Mouse (Mus musculus): Measurements from ENCODE around the gene Zfp444. TPM values are rescaled to one million over a fixed set of nuclear protein-coding genes. Genes with fewer than 3 reads are reported as not detected.

Zfp444 gene
- polyA plus RNA-seq (2016; fragmentation: Nextera tagmentation; extraction: Ambion mirVana), result 84.4 and 91.4 TPM in 2 replicates

- no peaks in the 10 kb centered on the region for H3K27me3 ChIP-seq (ENCODE audit: insufficient read depth, poor library complexity, severe bottlenecking)
- H3K4me1 ChIP-seq (replicated peaks), result peaks cover 10% of the 10 kb centered on the region
- H3K36me3 ChIP-seq, result peaks cover 17% of the 10 kb centered on the region
- H3K27ac ChIP-seq, result peak within 1 kb of the TSS; percentile 92
- no peaks in the 10 kb centered on the region for H3K9me3 ChIP-seq
- WGBS, result 1% methylated on average over 37 of the region's 37 CpGs
- DNase-seq (ENCODE audit: low spot score), result peak; percentile 95
- peak within 1 kb of the TSS; percentile 78 for H3K4me3 ChIP-seq
Observed at GRCm38 (mm10) chr7:6172006-6172649, at the start of gene Zfp444. TSS of gene Zfp444 (plus strand) at chr7:6172226.

- Histone ChIP-seq H3K36me3 (peaks cover 14% of the 10 kb centered on the region), H3K4me1 (replicated peaks) (no peaks in the 10 kb centered on the region), H3K27me3 (ENCODE audit: insufficient read depth, poor library complexity, severe bottlenecking) (no peaks in the 10 kb centered on the region), H3K9me3 (peaks cover 3% of the 10 kb centered on the region; the same call in 1 of the 2 replicates), H3K27ac (no peak overlapping the region), H3K4me3 (no peak overlapping the region)
- DNase-seq (ENCODE audit: low spot score), result peak; percentile 53
- 34% methylated on average over 7 of the region's 7 CpGs for WGBS
Observed at GRCm38 (mm10) chr7:6126690-6127448, 45.2 kb upstream of the Zfp444 start.

GRCm38 (mm10) chr7:6130346-6130745, 41.7 kb upstream of the Zfp444 start:
- Histone ChIP-seq H3K27ac (no peak overlapping the region), H3K9me3 (peaks cover 20% of the 10 kb centered on the region), H3K36me3 (peaks cover 45% of the 10 kb centered on the region), H3K4me3 (no peak overlapping the region), H3K4me1 (replicated peaks) (no peaks in the 10 kb centered on the region), H3K27me3 (ENCODE audit: insufficient read depth, poor library complexity, severe bottlenecking) (no peaks in the 10 kb centered on the region)
- no peak for DNase-seq (ENCODE audit: low spot score)
- WGBS, result 42% methylated on average over 4 of the region's 4 CpGs

- no peak overlapping the region for H3K4me3 ChIP-seq
- H3K4me1 ChIP-seq (replicated peaks), result no peaks in the 10 kb centered on the region
- H3K27ac ChIP-seq, result no peak overlapping the region
- 83% methylated on average over 30 of the region's 30 CpGs for WGBS
- peaks cover 20% of the 10 kb centered on the region for H3K9me3 ChIP-seq
- H3K36me3 ChIP-seq, result peaks cover 68% of the 10 kb centered on the region
- no peak for DNase-seq (ENCODE audit: low spot score)
- H3K27me3 ChIP-seq (ENCODE audit: insufficient read depth, poor library complexity, severe bottlenecking), result no peaks in the 10 kb centered on the region
Observed at GRCm38 (mm10) chr7:6132646-6133045, 39.4 kb upstream of the Zfp444 start.

- peaks cover 91% of the 10 kb centered on the region for H3K36me3 ChIP-seq
- peaks cover 20% of the 10 kb centered on the region for H3K9me3 ChIP-seq
- H3K27ac ChIP-seq, result no peak overlapping the region
- H3K27me3 ChIP-seq (ENCODE audit: insufficient read depth, poor library complexity, severe bottlenecking), result no peaks in the 10 kb centered on the region
- H3K4me3 ChIP-seq, result no peak overlapping the region
- no peaks in the 10 kb centered on the region for H3K4me1 ChIP-seq (replicated peaks)
- no peak for DNase-seq (ENCODE audit: low spot score)
Observed at GRCm38 (mm10) chr7:6136497-6136896, 35.5 kb upstream of the Zfp444 start.

GRCm38 (mm10) chr7:6139295-6139694, 32.7 kb upstream of the Zfp444 start:
- 93% methylated on average over 3 of the region's 3 CpGs for WGBS
- H3K9me3 ChIP-seq, result no peaks in the 10 kb centered on the region
- H3K4me3 ChIP-seq, result no peak overlapping the region
- H3K27me3 ChIP-seq (ENCODE audit: insufficient read depth, poor library complexity, severe bottlenecking), result no peaks in the 10 kb centered on the region
- no peak overlapping the region for H3K27ac ChIP-seq
- DNase-seq (ENCODE audit: low spot score), result no peak
- no peaks in the 10 kb centered on the region for H3K4me1 ChIP-seq (replicated peaks)
- peaks cover 75% of the 10 kb centered on the region for H3K36me3 ChIP-seq

- Histone ChIP-seq H3K4me3 (no peak overlapping the region), H3K27me3 (ENCODE audit: insufficient read depth, poor library complexity, severe bottlenecking) (no peaks in the 10 kb centered on the region), H3K36me3 (peaks cover 33% of the 10 kb centered on the region), H3K9me3 (no peaks in the 10 kb centered on the region), H3K4me1 (replicated peaks) (no peaks in the 10 kb centered on the region), H3K27ac (no peak overlapping the region)
- no peak for DNase-seq (ENCODE audit: low spot score)
- WGBS, result 90% methylated on average over 2 of the region's 2 CpGs
Observed at GRCm38 (mm10) chr7:6143991-6144531, 28.0 kb upstream of the Zfp444 start.

- Histone ChIP-seq H3K9me3 (no peaks in the 10 kb centered on the region), H3K27me3 (ENCODE audit: insufficient read depth, poor library complexity, severe bottlenecking) (no peaks in the 10 kb centered on the region), H3K27ac (no peak overlapping the region), H3K4me1 (replicated peaks) (no peaks in the 10 kb centered on the region), H3K36me3 (peaks cover 18% of the 10 kb centered on the region), H3K4me3 (no peak overlapping the region)
- DNase-seq (ENCODE audit: low spot score), result no peak
- WGBS, result 94% methylated on average over 8 of the region's 8 CpGs
Observed at GRCm38 (mm10) chr7:6145423-6146188, 26.4 kb upstream of the Zfp444 start.

- no peaks in the 10 kb centered on the region for H3K9me3 ChIP-seq
- WGBS, result 91% methylated on average over 7 of the region's 7 CpGs
- H3K36me3 ChIP-seq, result peaks cover 13% of the 10 kb centered on the region
- no peaks in the 10 kb centered on the region for H3K27me3 ChIP-seq (ENCODE audit: insufficient read depth, poor library complexity, severe bottlenecking)
- no peak for DNase-seq (ENCODE audit: low spot score)
- H3K27ac ChIP-seq, result no peak overlapping the region
- no peak overlapping the region for H3K4me3 ChIP-seq
- H3K4me1 ChIP-seq (replicated peaks), result no peaks in the 10 kb centered on the region
Observed at GRCm38 (mm10) chr7:6146194-6146981, 25.6 kb upstream of the Zfp444 start.

GRCm38 (mm10) chr7:6146982-6147325, 25.1 kb upstream of the Zfp444 start:
- Histone ChIP-seq H3K4me1 (replicated peaks) (no peaks in the 10 kb centered on the region), H3K27ac (no peak overlapping the region)
- 89% methylated on average over 2 of the region's 2 CpGs for WGBS

GRCm38 (mm10) chr7:6147688-6148087, 24.3 kb upstream of the Zfp444 start:
- H3K4me1 ChIP-seq (replicated peaks), result no peaks in the 10 kb centered on the region
- no peak overlapping the region for H3K4me3 ChIP-seq
- DNase-seq (ENCODE audit: low spot score), result no peak
- peaks cover 4% of the 10 kb centered on the region for H3K36me3 ChIP-seq
- WGBS, result 88% methylated on average over 5 of the region's 5 CpGs
- H3K27me3 ChIP-seq (ENCODE audit: insufficient read depth, poor library complexity, severe bottlenecking), result no peaks in the 10 kb centered on the region
- H3K9me3 ChIP-seq, result no peaks in the 10 kb centered on the region
- H3K27ac ChIP-seq, result no peak overlapping the region

More at GRCm38 (mm10) chr7:6146982-6147325, 25.1 kb upstream of the Zfp444 start:
- Histone ChIP-seq H3K36me3 (peaks cover 7% of the 10 kb centered on the region), H3K9me3 (no peaks in the 10 kb centered on the region), H3K27me3 (ENCODE audit: insufficient read depth, poor library complexity, severe bottlenecking) (no peaks in the 10 kb centered on the region), H3K4me3 (no peak overlapping the region)
- DNase-seq (ENCODE audit: low spot score), result no peak

- peaks cover 3% of the 10 kb centered on the region; the same call in 1 of the 2 replicates for H3K36me3 ChIP-seq
- H3K4me1 ChIP-seq (replicated peaks), result peaks cover 20% of the 10 kb centered on the region
- 0 out of 2 replicates have a peak, but pooled peaks cover 7% of the 10 kb centered on the region for H3K9me3 ChIP-seq
- H3K27ac ChIP-seq, result no peak overlapping the region
- WGBS, result 96% methylated on average over 1 of the region's 1 CpGs
- DNase-seq (ENCODE audit: low spot score), result no peak
- H3K27me3 ChIP-seq (ENCODE audit: insufficient read depth, poor library complexity, severe bottlenecking), result no peaks in the 10 kb centered on the region
- H3K4me3 ChIP-seq, result no peak overlapping the region
Observed at GRCm38 (mm10) chr7:6151266-6151665, 20.8 kb upstream of the Zfp444 start.

Measured in hindbrain, embryonic 10.5 days (tissue).